In genomic region chr1:90753869-90754563, GRCm38 (mm10) we compare ENCODE assay signal across 8 mouse cellular contexts.
DNase-seq lines count a peak whose midpoint lies in the region; ATAC-seq lines count a peak whose summit lies in the region.

No protein-coding gene starts in this region.

- no peaks in the 10 kb centered on the region for H3K27me3 ChIP-seq in forebrain, embryonic 14.5 days (replicated peaks; ENCODE audit: control insufficient read depth, insufficient read depth, low read length)
- no peaks in the 10 kb centered on the region for H3K27me3 ChIP-seq in forebrain, embryonic 10.5 days (ENCODE audit: poor library complexity, severe bottlenecking)
- H3K27me3 ChIP-seq in intestine, embryonic 16.5 days (replicated peaks; ENCODE audit: control insufficient read depth, insufficient read depth, low read length): no peaks in the 10 kb centered on the region
- no peaks in the 10 kb centered on the region for H3K27me3 ChIP-seq in stomach, embryonic 15.5 days (replicated peaks)

- H3K36me3 ChIP-seq in forebrain, embryonic 14.5 days (ENCODE audit: control insufficient read depth, insufficient read depth, low read length): no peaks in the 10 kb centered on the region
- no peaks in the 10 kb centered on the region for H3K36me3 ChIP-seq in forebrain, embryonic 10.5 days (replicated peaks)
- no peaks in the 10 kb centered on the region for H3K36me3 ChIP-seq in intestine, embryonic 16.5 days (ENCODE audit: control insufficient read depth, insufficient read depth, low read length)
- no peaks in the 10 kb centered on the region for H3K36me3 ChIP-seq in stomach, embryonic 15.5 days

- H3K9ac ChIP-seq in forebrain, embryonic 14.5 days (ENCODE audit: low read length): no peak overlapping the region
- H3K9ac ChIP-seq in intestine, embryonic 16.5 days (ENCODE audit: low read depth, low read length): no peak overlapping the region
- H3K9ac ChIP-seq in stomach, embryonic 15.5 days: no peak overlapping the region

- H3K9me3 ChIP-seq in forebrain, embryonic 14.5 days (replicated peaks; ENCODE audit: control insufficient read depth, low read length): no peaks in the 10 kb centered on the region
- no peaks in the 10 kb centered on the region for H3K9me3 ChIP-seq in forebrain, embryonic 10.5 days
- no peaks in the 10 kb centered on the region for H3K9me3 ChIP-seq in intestine, embryonic 16.5 days (ENCODE audit: control insufficient read depth, low read length)
- H3K9me3 ChIP-seq in stomach, embryonic 15.5 days: no peaks in the 10 kb centered on the region

- no peak overlapping the region for H3K27ac ChIP-seq in forebrain, embryonic 14.5 days (ENCODE audit: low read depth, low read length)
- H3K27ac ChIP-seq in forebrain, embryonic 10.5 days: no peak overlapping the region
- H3K27ac ChIP-seq in intestine, embryonic 16.5 days (ENCODE audit: low read length): peak overlapping the region; percentile 65; the same call in 1 of the 2 replicates
- peak overlapping the region; percentile 71 for H3K27ac ChIP-seq in stomach, embryonic 15.5 days

- peaks cover 3% of the 10 kb centered on the region; the same call in 1 of the 2 replicates for H3K4me1 ChIP-seq in forebrain, embryonic 14.5 days (ENCODE audit: control insufficient read depth, insufficient read depth, low read length)
- H3K4me1 ChIP-seq in forebrain, embryonic 10.5 days: peaks cover 6% of the 10 kb centered on the region; the same call in 1 of the 2 replicates
- H3K4me1 ChIP-seq in intestine, embryonic 16.5 days (ENCODE audit: control insufficient read depth, insufficient read depth, low read length): peaks cover 5% of the 10 kb centered on the region; the same call in 1 of the 2 replicates
- H3K4me1 ChIP-seq in stomach, embryonic 15.5 days: peaks cover 15% of the 10 kb centered on the region

- 56% methylated on average over 17 of the region's 17 CpGs for WGBS in forebrain, embryonic 14.5 days
- 67% methylated on average over 17 of the region's 17 CpGs for WGBS in forebrain, embryonic 10.5 days
- WGBS in intestine, embryonic 16.5 days: 33% methylated on average over 17 of the region's 17 CpGs
- 31% methylated on average over 17 of the region's 17 CpGs for WGBS in stomach, embryonic 15.5 days

- H3K4me2 ChIP-seq in forebrain, embryonic 14.5 days (ENCODE audit: low read length): no peak overlapping the region
- no peak overlapping the region for H3K4me2 ChIP-seq in intestine, embryonic 16.5 days (ENCODE audit: low read depth, low read length)
- H3K4me2 ChIP-seq in stomach, embryonic 15.5 days: no peak overlapping the region

- H3K4me3 ChIP-seq in forebrain, embryonic 14.5 days (ENCODE audit: low read depth, low read length): no peak overlapping the region
- no peak overlapping the region for H3K4me3 ChIP-seq in forebrain, embryonic 10.5 days
- no peak overlapping the region for H3K4me3 ChIP-seq in intestine, embryonic 16.5 days (ENCODE audit: low read length)
- no peak overlapping the region for H3K4me3 ChIP-seq in stomach, embryonic 15.5 days (replicated peaks)

- peak; percentile 54 for DNase-seq in forebrain, embryonic 14.5 days (ENCODE audit: low spot score)
- DNase-seq in forebrain, embryonic 10.5 days (ENCODE audit: extremely low spot score, low spot score): no peak
- peak; percentile 9 for DNase-seq in retina, adult 2 months (ENCODE audit: low read depth, low spot score)
- DNase-seq in retina, embryonic 14.5 days (ENCODE audit: low spot score): no peak
- DNase-seq in c-Kit-positive CD71-positive TER-119-positive erythroid progenitor cells, embryonic 14.5 days (ENCODE audit: low spot score): no peak

- ATAC-seq in forebrain, embryonic 14.5 days: no peak
- peak; percentile 68 for ATAC-seq in intestine, embryonic 16.5 days
- peak; percentile 51; the same call in 1 of the 2 replicates for ATAC-seq in stomach, embryonic 15.5 days (ENCODE audit: insufficient read depth, low FRiP score, low read depth)
- ATAC-seq in megakaryocyte, adult 5-6 weeks (ENCODE audit: poor library complexity, severe bottlenecking): no peak

Comparison
In these comparisons a context has a peak if more than half of its experiments do, and no peak if none do; other contexts are left out.
1. DNase-seq: peak in forebrain, embryonic 14.5 days (single experiment) and retina, adult 2 months (single experiment); none in forebrain, embryonic 10.5 days (single experiment), retina, embryonic 14.5 days (single experiment) and c-Kit-positive CD71-positive TER-119-positive erythroid progenitor cells, embryonic 14.5 days (single experiment).
2. ATAC-seq: peak in intestine, embryonic 16.5 days (single experiment) and stomach, embryonic 15.5 days (single experiment); none in forebrain, embryonic 14.5 days (single experiment) and megakaryocyte, adult 5-6 weeks (single experiment).
3. H3K27ac ChIP-seq: peak in intestine, embryonic 16.5 days (single experiment) and stomach, embryonic 15.5 days (single experiment); none in forebrain, embryonic 14.5 days (single experiment) and forebrain, embryonic 10.5 days (single experiment).